Mouse (Mus musculus) ES-E14 (cell line): ENCODE measurements around the gene Fer.

ENCODE experiments used
- CHD2 ChIP-seq: IDR thresholded peaks from 2 replicates; pipeline ENCODE4 v1.6.1; 2014; ENCODE audit warnings: mild to moderate bottlenecking, low read depth, low read length, inconsistent platforms
- HCFC1 ChIP-seq: IDR thresholded peaks from 2 replicates; pipeline ENCODE4 v1.6.1; 2012; ENCODE audit warnings: low read length, inconsistent platforms, borderline replicate concordance; ENCODE audit not compliant: insufficient read depth
- MAFK ChIP-seq: IDR thresholded peaks from 2 replicates; pipeline ENCODE4 v1.6.1; 2014; ENCODE audit warnings: mild to moderate bottlenecking, low read depth, low read length, inconsistent platforms; ENCODE audit not compliant: insufficient read depth
- ZC3H11A ChIP-seq: IDR thresholded peaks from 2 replicates; pipeline ENCODE4 v1.6.1; 2012; ENCODE audit warnings: low read depth, mild to moderate bottlenecking, inconsistent platforms, low read length, borderline replicate concordance
- ZNF384 ChIP-seq: IDR thresholded peaks from 2 replicates; pipeline ENCODE4 v1.6.1; 2012; ENCODE audit warnings: low read depth, low read length, inconsistent platforms

DNA sequence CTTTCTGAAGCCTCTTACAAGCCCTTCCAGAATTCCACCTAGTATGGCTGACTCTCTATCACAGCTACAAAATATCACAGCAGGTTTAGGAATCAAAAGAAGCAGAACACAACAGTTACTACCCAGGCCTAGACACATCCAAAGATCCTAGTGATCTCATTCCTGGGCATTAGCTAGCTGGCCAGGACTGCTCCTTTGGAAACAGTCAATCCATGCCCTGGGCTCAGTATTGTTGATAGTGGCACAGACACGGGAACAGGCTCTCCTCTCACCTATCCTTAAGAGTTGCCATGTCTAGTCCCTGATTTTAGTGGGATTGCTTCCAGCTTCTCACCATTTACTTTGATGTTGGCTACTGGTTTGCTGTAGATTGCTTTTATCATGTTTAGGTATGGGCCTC, 20.6 kb upstream of the Fer start:
- TF ChIP-seq ZNF384 (no peak), MAFK (no peak), CHD2 (no peak), HCFC1 (no peak), ZC3H11A (no peak)
